ENCODE assay signal across 9 mouse cellular contexts in genomic region chr11:103808771-103809610, GRCm38 (mm10). TPM values are rescaled to one million over a fixed set of nuclear protein-coding genes. Genes with fewer than 3 reads are reported as not detected.
DNase-seq lines count a peak whose midpoint lies in the region; ATAC-seq lines count a peak whose summit lies in the region.
"Had no signal": no experiment of that assay in that cellular context is flagged by ENCODE, and none has a peak within 500 bp of the region (broad histone marks: within the 10 kb centered on the region; RNA-seq: fewer than 3 reads in every experiment).

No protein-coding gene starts in this region.

- intact Hi-C loops in heart, postnatal 36 days (cut with DNase I), result no loop called here

- no peak for DNase-seq in heart, postnatal 36 days
- peak; percentile 64 for DNase-seq in ZHBTc4 (ENCODE audit: low read depth, low spot score)
- DNase-seq in thymus, postnatal 10 days (ENCODE audit: low spot score in 2 of 2), result no peak
- no peak for DNase-seq in testis, postnatal 10 days (ENCODE audit: low spot score)
- no peak for DNase-seq in frontal cortex, adult 2 months (ENCODE audit: extremely low spot score in 1 of 2, low spot score in 1 of 2)

- H3K9me3 ChIP-seq in heart, embryonic 14.5 days (ENCODE audit: control insufficient read depth, low read length), result no peaks in the 10 kb centered on the region
- H3K9me3 ChIP-seq in hindbrain, embryonic 12.5 days (replicated peaks), result 0 out of 2 replicates have a peak, but pooled peaks cover 6% of the 10 kb centered on the region
- H3K9me3 ChIP-seq in midbrain, embryonic 13.5 days, result no peaks in the 10 kb centered on the region

- no peak overlapping the region for H3K27ac ChIP-seq in heart, embryonic 14.5 days (replicated peaks in 1 of 2; ENCODE audit: control insufficient read depth in 1 of 2, insufficient read depth in 1 of 2, low read depth in 2 of 2, low read length in 2 of 2)
- H3K27ac ChIP-seq in hindbrain, embryonic 12.5 days, result peak overlapping the region; percentile 80
- H3K27ac ChIP-seq in midbrain, embryonic 13.5 days, result peak overlapping the region; percentile 91

- no peaks in the 10 kb centered on the region for H3K36me3 ChIP-seq in heart, embryonic 14.5 days (ENCODE audit: control insufficient read depth, insufficient read depth, low read length)
- H3K36me3 ChIP-seq in hindbrain, embryonic 12.5 days, result no peaks in the 10 kb centered on the region
- peaks cover 15% of the 10 kb centered on the region for H3K36me3 ChIP-seq in midbrain, embryonic 13.5 days

- peaks cover 78% of the 10 kb centered on the region for H3K27me3 ChIP-seq in heart, embryonic 14.5 days (ENCODE audit: control insufficient read depth, insufficient read depth, low read length)
- H3K27me3 ChIP-seq in hindbrain, embryonic 12.5 days, result peaks cover 69% of the 10 kb centered on the region
- peaks cover 25% of the 10 kb centered on the region for H3K27me3 ChIP-seq in midbrain, embryonic 13.5 days

- no peak for ATAC-seq in heart, embryonic 14.5 days (ENCODE audit: insufficient number of reproducible peaks, insufficient read depth, low FRiP score, low read depth)
- ATAC-seq in hindbrain, embryonic 12.5 days (ENCODE audit: low FRiP score), result no peak
- ATAC-seq in midbrain, embryonic 13.5 days, result no peak; the same call in 1 of the 2 replicates

- H3K9ac ChIP-seq in heart, embryonic 14.5 days (ENCODE audit: low read length), result no peak overlapping the region
- peak overlapping the region; percentile 80 for H3K9ac ChIP-seq in hindbrain, embryonic 12.5 days
- peak overlapping the region; percentile 79 for H3K9ac ChIP-seq in midbrain, embryonic 13.5 days (replicated peaks)

- peak overlapping the region; percentile 46 to 61 for H3K4me3 ChIP-seq in heart, embryonic 14.5 days (ENCODE audit: control insufficient read depth in 1 of 2, insufficient read depth in 1 of 2, low read depth in 1 of 2, low read length in 2 of 2)
- H3K4me3 ChIP-seq in hindbrain, embryonic 12.5 days, result peak overlapping the region; percentile 55
- H3K4me3 ChIP-seq in midbrain, embryonic 13.5 days (replicated peaks), result peak overlapping the region; percentile 53
- H3K4me3 ChIP-seq: erythroblast, embryonic 14.5 days had no signal

- peaks cover 2 to 19% of the 10 kb centered on the region in 2 experiments; a peak in 3 of 4 replicates for H3K4me1 ChIP-seq in heart, embryonic 14.5 days (ENCODE audit: control insufficient read depth in 2 of 2, insufficient read depth in 2 of 2, low read length in 2 of 2)
- H3K4me1 ChIP-seq in hindbrain, embryonic 12.5 days, result peaks cover 41% of the 10 kb centered on the region
- peaks cover 50% of the 10 kb centered on the region for H3K4me1 ChIP-seq in midbrain, embryonic 13.5 days (replicated peaks)

- WGBS in heart, embryonic 14.5 days, result 4% methylated on average over 29 of the region's 29 CpGs
- WGBS in hindbrain, embryonic 12.5 days, result 2% methylated on average over 29 of the region's 29 CpGs
- 4% methylated on average over 29 of the region's 29 CpGs for WGBS in midbrain, embryonic 13.5 days

- peak overlapping the region; percentile 99 for H3K4me2 ChIP-seq in heart, embryonic 14.5 days (ENCODE audit: low read length)
- peak overlapping the region; percentile 96 for H3K4me2 ChIP-seq in hindbrain, embryonic 12.5 days (replicated peaks)
- peak overlapping the region; percentile 90 for H3K4me2 ChIP-seq in midbrain, embryonic 13.5 days (replicated peaks)

RNA-seq across cellular contexts. Expression of gene Wnt3, which starts 35.0 kb away (rescaled TPM):
- not detected in 2 replicates for polyA plus RNA-seq in heart, embryonic 14.5 days (2014; fragmentation: Nextera tagmentation; extraction: Ambion mirVana)
- not detected for total RNA-seq in heart, postnatal 36 days (2021)
- polyA plus RNA-seq in hindbrain, embryonic 12.5 days (2016; fragmentation: Nextera tagmentation; extraction: Ambion mirVana), result 8.0 and 8.7 TPM in 2 replicates
- 15.7 and 18.6 TPM in 2 replicates for polyA plus RNA-seq in midbrain, embryonic 13.5 days (2015; fragmentation: Nextera tagmentation; extraction: Ambion mirVana)
- polyA plus RNA-seq in frontal cortex, adult 2 months (2012; rRNA removed), result 1.8 and 2.0 TPM in 2 replicates
- polyA plus RNA-seq: erythroblast, embryonic 14.5 days had no signal

RNA-seq across cellular contexts. Expression of gene Wnt9b, which starts 59.4 kb away (rescaled TPM):
- 0.45 and 0.65 TPM in 2 replicates for polyA plus RNA-seq in heart, embryonic 14.5 days (2014; fragmentation: Nextera tagmentation; extraction: Ambion mirVana)
- 1 to 10 TPM in 1 of 2 experiments, under 1 TPM in 1; 0.83 to 1.0 TPM for total RNA-seq in heart, postnatal 36 days (2021)
- polyA plus RNA-seq in hindbrain, embryonic 12.5 days (2016; fragmentation: Nextera tagmentation; extraction: Ambion mirVana), result 0.77 and 0.88 TPM in 2 replicates
- polyA plus RNA-seq in midbrain, embryonic 13.5 days (2015; fragmentation: Nextera tagmentation; extraction: Ambion mirVana), result 0.50 and 0.52 TPM in 2 replicates
- 0.21 and 0.24 TPM in 2 replicates for polyA plus RNA-seq in frontal cortex, adult 2 months (2012; rRNA removed)
- polyA plus RNA-seq: erythroblast, embryonic 14.5 days had no signal

Comparison
In these comparisons a context has a peak if more than half of its experiments do, and no peak if none do; other contexts are left out.
1. H3K27ac ChIP-seq: peak in hindbrain, embryonic 12.5 days (single experiment) and midbrain, embryonic 13.5 days (single experiment); none in heart, embryonic 14.5 days (0 of 2).
2. Peak in every context shown above with its lines, with median percentiles within 50 percentile points of each other: H3K4me2 ChIP-seq and H3K4me3 ChIP-seq.